Mouse (Mus musculus) left cerebral cortex, adult 6 months (tissue): ENCODE data around the gene Gjd2. TPM values are rescaled to one million over a fixed set of nuclear protein-coding genes. Genes with fewer than 3 reads are reported as not detected.

ENCODE experiments used
- long read RNA-seq, 2 experiments: library from polyadenylated mRNA; unstranded; transcript quantifications; one replicate each; pipeline ENCODE4 v2.0.0; 2019 to 2020
- polyA plus RNA-seq: library from polyadenylated mRNA; unstranded; fragments of <200 nt; fragmentation: Nextera tagmentation; gene quantifications from 2 replicates; pipeline ENCODE4 v1.2.3, GENCODE M21; 2021

The Gjd2 gene
- 0.77 and 1.0 TPM in 2 replicates for polyA plus RNA-seq
- long read RNA-seq, experiment 1, partial matches to known transcripts = 0 of 4 reads
- long read RNA-seq, experiment 1, other reads (novel, unspliced or antisense) = 2 of 4 reads
- long read RNA-seq, experiment 2, partial matches to known transcripts = 0 of 2 reads
- long read RNA-seq, experiment 2, other reads (novel, unspliced or antisense) = 0 of 2 reads

DNA sequence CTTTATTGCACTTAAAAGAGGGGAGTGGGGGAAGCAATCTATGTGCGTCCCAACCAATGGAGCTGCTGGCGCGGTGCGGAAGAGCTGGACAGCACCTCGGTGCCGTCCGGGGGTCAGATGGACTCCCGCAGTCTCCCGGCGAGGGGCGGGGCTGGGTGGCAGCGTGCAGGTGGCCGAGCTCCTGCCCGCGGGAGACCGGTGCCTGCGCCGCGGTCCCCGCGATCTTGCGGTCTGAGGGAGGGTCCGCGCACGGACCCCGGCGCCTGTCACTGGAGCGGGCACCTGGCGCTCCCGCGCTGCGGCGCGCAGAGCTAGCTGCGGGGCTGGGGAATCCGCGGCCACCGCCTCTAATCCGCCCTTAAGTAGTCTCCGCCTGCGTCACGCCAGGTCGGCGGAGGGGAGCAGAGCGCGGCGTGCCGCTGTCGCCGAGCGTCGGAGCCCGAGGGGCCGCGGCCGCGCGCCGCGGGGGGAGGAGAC is at the start of gene Gjd2:
Gene Gjd2 (minus strand): TSS at position 325 of the 477 bp plus-strand sequence.

GRCm38 (mm10) chr2:114052696-114053598 is 39.5 kb upstream of the Gjd2 start, which contains the start of gene Actc1:
Actc1 (minus strand) TSS chr2:114053548.

Other genes starting within 250 kb of the Gjd2 start
- gene Scg5, start 184.5 kb downstream of the Gjd2 start, polyA plus RNA-seq = 393 and 448 TPM in 2 replicates
- gene Arhgap11a, start 165.0 kb downstream of the Gjd2 start, polyA plus RNA-seq = 0.40 and 0.61 TPM in 2 replicates
- gene Actc1, start 39.9 kb upstream of the Gjd2 start, polyA plus RNA-seq = not detected in 2 replicates
- gene Aqr, start 173.4 kb upstream of the Gjd2 start, polyA plus RNA-seq = 9.4 and 12.3 TPM in 2 replicates
- gene Zfp770, start 187.8 kb upstream of the Gjd2 start, polyA plus RNA-seq = 1.8 and 2.6 TPM in 2 replicates